Mouse (Mus musculus) urinary bladder, postnatal 25 days (tissue): ENCODE measurements around the gene Ppp1r10.

ENCODE experiments used
- DNase-seq: peaks from one replicate; pipeline ENCODE4 v3.0.0; 2022; ENCODE audit warnings: low spot score

The Ppp1r10 gene

DNA sequence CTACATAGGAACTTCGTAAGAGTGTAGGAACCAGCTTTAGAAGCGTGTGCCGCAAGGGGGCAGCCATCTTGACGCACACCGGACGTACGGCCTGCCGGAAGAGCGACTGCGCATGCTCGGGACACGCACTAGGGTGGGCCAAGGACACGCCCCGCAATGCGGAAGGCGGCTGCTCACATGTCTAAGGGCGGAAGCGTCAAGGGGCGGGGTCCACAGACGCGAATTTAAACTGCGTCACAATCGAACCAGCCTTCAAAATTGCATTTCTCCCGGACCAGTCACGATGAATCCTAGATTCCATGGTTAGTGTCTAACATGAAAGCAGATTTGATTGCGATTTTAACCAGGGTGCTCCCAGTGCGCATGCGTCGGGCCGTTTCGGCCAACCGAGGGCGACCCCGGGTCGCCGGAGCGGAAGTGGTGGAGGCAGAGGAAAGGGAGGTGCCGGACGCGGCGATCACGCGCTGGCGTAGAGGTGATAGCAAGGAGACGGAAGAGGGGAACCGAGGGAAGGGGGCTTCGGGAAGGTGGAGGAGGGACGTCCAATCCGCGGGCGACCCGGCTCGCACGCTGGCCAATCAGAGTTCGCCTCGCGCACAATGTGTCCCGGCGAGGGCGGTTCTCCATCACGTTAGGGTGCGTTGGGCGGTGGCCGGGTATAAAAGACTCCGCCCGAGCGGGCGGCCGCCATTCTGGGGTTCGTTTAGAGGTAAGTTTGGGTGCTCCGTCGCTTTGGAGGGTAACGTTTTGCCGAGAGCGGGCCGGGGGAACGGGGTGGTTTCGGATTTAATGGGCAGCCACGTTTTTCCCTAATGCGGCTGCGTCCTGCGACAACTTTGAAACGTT is at the start of gene Ppp1r10, which contains the start of gene Mrps18b:
Ppp1r10 (plus strand) TSS at position 138 of the 846 bp plus-strand sequence.
Mrps18b (minus strand) TSS at position 93 of the 846 bp plus-strand sequence.
- peak; percentile 96 for DNase-seq

DNA sequence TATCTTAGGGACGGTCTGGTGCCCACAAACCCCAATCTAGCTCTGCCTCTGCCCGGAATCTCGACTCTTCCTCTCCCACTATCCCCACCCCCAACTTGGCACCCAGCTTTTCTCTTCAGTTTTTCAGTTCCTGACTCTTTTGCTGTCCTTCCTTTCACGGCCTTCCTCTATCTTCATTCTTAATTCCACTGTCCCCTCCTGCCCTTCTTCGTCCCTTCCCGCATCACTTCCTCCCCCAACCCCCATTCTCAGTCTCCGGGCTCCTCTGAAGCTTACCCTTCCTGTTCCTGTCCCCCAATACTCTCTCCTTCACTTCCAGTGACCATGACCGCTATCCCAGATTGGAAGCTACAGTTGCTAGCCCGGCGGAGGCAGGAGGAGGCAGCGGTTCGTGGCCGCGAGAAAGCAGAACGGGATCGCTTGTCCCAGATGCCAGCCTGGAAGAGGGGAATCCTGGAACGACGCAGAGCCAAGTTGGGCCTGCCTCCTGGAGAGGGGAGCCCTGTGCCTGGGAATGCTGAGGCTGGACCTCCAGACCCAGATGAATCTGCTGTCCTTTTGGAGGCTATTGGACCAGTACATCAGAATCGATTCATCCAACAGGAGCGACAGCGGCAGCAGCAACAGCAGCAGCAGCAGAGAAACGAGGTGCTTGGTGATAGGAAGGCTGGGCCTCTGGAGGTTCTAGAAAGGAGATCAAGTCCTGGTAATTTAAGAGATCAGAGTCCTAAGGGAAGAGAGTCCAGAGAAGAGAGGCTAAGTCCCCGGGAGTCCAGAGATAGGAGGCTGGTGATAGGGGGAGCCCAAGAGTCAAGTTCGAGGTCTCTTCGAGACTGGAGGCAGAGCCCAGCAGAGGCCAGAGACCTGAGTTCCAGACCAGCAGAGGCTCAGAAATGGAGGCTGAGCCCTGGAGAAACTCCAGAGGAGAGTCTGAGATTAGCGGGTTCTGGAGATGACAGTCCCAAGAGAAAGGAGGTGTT is 49.0 kb upstream of the Ppp1r10 start:
- DNase-seq, result no peak

DNA sequence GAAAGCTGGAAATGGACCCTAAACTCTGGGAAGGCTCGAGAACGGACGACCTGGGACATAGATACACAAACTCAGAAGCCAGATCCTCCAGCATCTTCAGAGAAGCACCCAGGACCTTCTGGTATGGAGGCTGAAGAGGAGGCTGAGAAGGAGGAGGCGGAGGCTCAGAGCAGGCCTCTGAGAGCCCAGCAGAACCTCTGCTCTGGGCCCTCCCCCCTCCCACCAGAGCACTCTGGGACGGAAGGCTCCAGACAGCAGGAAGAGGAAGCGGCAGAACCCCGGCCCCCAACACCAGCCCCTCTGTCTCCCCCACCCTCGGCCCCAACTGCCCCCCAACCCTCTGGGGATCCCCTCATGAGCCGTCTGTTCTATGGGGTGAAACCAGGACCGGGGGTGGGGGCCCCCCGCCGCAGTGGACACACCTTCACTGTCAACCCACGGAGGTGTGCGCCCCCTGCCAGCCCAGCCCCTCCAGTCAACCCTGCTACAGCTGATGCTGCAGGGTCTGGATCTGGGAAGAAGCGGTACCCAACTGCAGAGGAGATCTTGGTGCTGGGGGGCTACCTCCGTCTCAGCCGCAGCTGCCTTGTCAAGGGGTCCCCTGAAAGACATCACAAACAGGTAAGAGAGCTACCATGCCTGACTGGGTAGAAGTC is 47.9 kb upstream of the Ppp1r10 start:
- DNase-seq, result no peak

DNA sequence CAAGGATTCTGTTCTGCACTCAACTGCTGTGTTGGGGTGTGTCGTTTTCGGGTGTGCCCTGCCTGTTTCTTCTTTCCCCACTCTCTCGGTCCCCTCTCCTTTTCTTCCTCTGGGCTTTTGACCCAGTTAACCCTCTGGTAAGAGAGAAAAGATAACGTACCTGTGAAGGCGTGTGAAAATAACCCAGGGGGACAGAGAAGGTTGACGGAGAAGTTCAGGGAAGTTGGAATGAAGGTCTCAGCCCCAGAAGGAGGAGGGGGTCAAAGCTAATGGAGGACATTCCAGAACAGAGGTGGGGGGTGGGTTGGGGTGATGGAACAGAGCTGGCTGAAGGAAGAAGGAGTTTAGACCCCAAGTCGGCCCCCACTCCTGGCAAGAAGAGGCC is 47.3 kb upstream of the Ppp1r10 start:
- DNase-seq, result no peak

DNA sequence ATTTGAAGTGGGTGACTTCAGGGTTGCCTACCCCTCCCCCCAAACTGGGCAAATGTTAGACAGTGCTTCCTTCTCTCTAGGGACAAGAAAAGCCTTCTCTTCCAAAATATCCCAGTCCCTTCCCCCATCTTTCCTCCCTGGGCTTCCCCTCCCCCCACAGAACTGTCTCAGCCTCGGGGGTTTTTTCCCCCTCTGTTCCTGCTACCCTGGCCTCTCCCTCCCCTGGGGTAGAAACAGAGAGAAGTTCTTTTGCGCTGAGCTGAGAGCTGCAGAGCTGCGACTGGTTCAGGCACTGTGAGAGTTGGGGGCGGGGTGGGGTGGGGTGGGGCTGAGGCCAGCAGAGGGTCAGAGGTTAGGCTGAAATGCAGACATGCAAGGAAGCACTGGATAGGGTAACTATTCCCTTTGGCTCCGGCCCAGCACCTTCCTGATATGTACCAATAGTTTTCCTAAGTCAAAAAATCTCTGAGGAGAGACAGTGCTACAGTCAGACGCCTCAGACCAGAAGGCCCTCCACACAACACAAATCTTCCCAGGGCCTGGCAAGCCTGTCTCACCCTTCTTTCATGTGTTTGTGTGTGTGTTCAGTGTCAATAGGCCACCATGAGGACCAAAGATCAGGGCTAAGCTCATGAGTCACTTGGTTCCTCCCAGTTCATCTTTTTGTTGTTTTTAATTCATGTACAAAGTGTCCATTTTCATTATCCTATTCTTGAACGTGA is 46.7 kb upstream of the Ppp1r10 start:
- peak; percentile 32 for DNase-seq

DNA sequence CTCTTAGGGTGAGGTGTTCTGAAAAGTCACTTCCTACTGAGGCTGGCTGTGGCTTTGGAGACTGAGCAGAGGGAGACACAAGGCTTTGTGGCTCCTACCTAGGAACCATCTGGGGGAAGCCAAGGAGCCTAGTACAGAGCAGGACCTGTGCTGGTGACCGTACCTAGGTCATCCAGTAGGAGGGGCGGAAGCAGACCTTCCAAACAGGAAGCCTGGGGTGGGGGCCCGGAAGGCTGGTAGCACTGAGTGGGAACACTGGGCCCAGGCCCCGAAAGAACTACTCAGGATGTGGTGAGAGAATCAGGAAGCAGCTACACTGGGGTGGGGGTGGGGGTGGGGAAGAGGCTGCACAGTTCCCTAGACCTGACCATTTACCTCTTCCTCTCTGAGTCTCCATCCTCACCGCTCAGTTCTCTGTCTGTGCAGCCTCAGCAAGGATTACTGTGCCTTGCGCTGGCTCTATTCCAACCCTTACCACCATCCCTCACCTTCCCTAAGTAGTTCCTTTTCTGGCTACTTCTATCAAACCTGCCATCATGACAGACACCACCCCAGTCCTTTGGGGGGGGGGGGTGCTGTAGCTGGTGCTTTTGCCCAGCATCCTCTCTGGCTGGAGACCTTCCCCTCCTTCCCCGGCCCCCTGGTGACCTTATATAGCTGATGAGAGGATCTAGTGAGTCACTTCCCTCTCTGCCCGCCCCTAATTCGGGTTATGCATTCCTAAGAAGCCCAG is 45.9 kb upstream of the Ppp1r10 start:
- peak; percentile 40 for DNase-seq

DNA sequence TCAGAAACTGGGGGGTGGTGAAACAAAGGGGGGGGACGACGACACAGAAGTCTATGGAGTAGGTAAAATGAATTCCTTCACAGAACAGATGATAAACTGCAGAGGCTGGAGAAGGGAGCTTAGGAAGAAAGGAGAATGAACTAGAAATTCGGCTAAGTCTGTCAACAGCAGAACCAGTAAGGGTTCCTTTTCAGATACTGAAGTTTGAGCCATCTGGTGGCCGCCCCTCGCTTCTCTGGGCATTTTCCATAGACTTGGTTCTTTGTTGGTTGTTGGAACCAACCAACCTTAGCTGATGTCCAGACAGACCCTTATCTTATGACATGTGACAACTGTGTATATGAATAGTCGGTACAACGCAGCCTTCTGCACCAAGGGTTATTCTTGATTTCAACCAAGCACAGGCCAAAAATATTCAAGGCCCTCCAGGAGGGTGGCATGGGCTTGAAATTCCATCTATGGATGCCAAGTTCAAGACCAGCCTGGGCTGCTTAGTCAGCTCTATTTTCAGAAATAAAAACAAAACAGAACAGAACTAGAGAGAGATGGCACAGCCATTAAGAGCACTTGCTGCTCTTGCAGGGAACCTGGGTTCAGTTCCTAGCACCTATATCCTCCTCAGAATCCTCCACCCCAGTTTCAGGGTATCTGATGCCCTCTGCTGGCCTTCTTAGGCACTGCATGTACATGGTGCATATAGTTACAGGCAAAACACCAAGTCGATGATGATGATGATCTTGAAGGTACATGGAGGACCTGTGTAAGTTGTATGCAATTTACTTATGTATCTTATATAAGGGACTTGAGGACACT is 45.1 kb upstream of the Ppp1r10 start:
- DNase-seq, result no peak

DNA sequence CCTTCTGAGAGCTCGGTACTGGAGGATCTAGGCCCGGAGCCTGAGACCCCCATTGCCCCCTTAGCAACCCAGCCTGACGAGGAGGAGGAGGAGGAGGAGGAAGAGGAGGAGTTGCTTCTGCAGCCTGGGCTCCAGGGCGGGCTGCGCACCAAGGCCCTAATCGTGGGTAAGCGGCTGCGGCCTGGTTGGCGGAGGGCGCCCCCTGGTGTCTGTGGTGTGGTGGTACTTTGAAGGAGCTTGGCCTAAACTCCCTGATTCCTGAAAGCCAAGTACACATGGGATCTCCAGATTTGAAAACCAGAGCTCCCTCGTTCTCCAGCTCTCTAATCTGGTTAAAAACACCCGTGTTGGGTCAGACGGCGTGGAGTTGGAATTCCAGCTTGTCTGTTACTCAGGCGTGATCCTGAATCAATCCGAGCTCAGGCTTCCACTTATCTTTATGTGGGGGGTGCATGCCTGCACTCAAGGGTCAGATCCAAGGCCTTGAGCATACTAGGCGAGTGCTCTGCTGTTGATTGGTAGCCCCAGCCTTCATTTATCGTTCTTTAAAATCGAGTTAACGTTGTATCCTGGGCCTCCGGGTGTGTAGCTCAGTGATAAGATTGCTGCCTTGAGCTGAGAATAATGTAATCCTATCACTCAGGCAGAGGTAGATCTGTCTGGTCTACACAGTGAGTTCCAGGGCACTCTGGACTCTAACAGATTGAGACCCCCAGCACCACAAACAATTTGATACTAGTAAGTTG is 42.3 kb upstream of the Ppp1r10 start:
- peak; percentile 95 for DNase-seq

DNA sequence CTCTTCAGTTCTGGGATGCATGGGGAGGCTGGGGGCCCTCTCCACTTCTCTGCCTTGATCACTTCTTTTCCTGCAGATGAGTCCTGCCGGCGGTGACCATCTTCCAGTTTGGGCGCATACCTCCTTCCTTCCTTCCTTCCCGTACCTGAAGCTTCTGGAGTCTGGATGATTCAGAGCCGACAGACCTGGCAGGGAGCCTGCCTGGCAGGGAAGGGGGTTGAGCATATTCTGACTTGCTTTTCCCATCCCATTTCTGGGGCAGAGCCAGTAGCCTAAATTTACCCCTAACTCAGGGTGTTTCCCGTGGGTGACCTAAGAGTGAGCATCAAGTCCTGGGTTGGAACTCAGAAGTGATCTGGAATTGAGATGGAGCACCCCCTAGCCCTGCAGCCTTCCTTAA is 41.5 kb upstream of the Ppp1r10 start:
- DNase-seq, result no peak

DNA sequence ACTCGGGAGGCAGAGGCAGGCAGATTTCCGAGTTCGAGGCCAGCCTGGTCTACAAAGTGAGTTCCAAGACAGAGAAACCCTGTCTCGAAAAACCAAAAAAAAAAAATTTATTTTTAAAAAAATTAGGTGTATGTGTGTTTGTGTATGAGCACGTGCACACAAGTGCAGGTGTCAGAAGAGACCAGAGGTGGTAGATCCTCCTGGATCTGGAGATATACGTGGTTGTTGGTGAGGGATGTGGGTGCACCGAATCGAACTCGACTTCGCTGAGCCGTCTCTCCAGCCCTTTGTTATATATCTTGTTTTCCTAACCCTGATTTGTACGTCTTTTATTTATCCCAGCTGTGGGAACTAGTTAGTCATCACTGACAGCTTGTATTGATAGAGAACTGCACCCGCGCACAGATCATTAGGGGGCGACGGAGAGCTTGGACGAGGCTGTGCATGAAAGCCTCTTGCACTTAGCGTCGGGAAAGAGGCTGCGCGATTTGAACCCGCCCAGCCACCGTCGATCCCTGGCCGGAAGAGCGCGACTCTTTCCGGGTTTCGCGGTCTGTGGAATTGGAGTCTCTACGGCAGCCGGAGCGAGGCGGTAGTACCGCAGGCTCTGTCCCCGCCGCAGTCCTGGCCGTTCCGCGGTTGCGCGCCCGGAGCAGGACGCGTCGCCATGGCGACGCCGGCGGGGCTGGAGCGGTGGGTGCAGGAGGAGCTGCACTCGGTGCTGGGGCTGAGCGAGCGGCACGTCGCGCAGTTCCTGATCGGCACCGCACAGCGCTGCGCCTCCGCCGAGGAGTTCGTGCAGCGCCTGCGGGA is 36.8 kb upstream of the Ppp1r10 start, which contains the start of gene Dhx16:
Dhx16 (plus strand) TSS at position 575 of the 813 bp plus-strand sequence.
- peak; percentile 95 for DNase-seq

DNA sequence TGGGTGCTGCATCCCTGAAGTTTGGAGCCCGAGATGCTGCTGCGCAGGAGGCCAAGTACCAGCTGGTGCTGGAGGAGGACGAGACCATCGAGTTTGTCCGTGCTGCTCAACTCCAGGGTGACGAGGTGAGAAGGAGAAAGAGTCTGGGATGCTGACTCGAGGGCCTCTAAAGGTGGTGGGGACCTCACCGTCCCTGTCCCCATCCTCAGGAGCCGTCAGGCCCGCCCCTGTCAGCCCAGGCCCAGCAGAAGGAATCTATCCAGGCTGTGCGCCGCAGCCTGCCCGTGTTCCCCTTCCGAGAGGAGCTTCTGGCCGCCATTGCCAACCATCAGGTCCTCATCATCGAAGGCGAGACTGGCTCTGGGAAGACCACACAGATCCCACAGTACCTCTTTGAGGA is 33.3 kb upstream of the Ppp1r10 start:
- no peak for DNase-seq

DNA sequence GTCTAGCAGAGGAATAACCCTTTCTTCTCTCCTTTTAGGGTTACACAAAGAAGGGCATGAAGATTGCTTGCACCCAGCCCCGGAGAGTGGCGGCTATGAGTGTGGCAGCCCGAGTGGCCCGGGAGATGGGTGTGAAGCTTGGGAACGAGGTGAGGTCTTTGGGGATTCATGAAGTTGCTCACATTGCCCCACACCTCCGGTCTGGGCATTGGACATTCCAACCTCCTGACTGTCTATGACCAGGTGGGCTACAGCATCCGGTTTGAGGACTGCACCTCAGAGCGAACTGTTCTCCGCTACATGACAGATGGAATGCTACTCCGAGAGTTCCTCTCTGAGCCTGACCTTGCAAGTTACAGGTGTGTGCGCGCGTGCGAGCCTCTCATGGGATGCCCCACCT is 32.5 kb upstream of the Ppp1r10 start:
- no peak for DNase-seq

DNA sequence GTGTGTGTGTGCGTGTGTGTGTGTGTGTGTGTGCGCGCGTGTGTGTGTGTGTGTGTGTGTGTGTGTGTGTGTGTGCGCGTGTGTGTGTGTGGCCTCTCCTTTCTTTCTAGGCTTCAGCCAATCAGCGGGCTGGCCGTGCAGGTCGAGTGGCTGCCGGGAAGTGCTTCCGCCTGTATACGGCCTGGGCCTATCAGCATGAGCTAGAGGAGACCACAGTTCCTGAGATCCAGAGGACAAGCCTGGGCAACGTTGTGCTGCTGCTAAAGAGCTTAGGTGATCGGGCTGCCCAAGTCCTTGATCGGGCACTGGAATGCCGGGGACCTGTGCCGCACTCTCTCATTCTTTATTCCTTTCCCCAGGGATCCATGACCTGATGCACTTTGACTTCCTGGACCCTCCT is 28.5 kb upstream of the Ppp1r10 start:
- DNase-seq, result no peak

DNA sequence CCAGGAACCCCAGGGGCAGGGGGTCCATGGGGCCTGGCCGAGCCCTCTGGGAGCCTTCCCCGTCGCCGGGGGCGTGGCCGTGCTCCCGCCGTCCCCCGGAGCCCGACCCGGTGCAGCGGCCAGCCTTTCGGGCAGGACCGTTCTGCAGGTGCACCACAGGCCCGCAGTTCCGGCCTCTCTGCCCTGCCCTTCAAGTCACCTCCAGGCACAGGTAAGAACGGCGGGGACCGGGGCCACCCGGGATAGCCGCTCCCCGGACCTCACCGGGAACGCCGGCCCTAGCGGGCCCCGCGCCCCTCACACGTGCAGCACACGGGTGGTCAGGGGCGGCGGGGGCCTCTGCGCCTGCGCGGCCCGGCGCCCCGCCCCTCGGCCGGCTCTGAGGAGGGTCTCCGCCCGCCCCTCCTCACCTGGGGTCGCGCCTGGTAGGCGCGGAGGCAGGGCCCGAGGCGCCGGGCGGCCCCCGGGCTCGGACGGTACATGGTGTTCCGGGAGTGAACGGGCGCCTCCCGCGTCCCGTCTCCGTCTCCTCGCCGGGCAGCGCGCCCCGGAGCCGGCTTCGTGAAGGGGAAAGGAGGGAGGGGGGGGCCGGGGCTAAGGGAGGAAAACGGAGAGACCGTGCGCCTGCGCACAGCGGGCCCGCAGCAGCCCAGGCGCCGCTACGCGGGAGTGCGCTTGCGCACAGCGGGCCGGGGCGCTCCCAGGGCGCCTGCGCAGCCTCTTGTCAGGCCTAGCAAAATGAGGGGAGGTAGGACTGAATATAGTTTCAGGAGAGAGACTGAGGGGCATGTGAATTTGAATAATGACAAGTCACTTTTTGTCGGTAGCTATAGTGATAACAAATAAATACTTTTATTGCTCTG is 19.2 kb upstream of the Ppp1r10 start, which contains the start of gene 2310061I04Rik:
2310061I04Rik (minus strand) TSS at position 651 of the 863 bp plus-strand sequence.
- DNase-seq, result peak; percentile 90

DNA sequence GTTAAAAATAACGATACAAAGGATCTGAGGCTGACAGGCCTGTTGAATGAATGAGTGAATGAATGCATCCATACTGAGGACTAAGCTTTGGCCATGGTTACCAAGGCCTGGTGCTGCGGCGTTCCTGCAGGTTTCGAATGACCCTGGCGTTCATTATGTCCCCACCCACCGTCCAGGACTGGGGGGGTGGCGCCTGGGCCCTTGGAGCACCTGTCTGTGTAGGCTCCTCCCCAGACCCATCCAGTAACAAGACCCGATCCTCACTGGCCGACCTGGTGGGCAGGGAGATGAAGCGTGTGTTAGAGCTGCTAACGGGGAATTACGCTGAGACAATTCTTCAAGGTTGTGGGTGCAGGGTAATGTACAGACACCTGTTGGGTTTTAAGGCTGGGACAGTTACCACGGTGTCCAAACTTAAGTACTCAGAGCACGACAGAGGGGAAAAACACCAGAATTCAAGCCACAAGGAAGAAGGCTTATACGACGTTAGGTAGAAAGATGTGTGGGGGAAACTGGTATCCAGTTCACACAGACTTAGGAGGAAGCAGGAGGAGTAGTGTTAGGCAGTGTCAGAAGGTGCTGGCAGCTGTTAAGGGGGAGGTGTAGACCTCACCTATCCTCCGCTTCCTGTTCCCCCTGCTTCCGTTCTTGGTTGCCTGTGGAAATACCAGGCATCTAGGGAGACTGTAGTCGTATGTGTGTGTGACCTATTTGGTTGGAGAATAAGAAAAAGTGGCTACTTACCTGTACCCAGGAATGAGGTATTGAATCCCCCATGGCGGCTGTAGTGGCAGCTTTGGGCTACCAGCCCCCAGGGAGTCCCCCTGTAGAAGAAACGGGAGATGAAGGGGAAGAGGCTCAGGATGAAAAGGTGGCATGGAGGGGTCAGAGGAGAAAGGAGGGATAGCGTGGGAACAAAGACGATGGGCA is 18.3 kb upstream of the Ppp1r10 start:
- no peak for DNase-seq

DNA sequence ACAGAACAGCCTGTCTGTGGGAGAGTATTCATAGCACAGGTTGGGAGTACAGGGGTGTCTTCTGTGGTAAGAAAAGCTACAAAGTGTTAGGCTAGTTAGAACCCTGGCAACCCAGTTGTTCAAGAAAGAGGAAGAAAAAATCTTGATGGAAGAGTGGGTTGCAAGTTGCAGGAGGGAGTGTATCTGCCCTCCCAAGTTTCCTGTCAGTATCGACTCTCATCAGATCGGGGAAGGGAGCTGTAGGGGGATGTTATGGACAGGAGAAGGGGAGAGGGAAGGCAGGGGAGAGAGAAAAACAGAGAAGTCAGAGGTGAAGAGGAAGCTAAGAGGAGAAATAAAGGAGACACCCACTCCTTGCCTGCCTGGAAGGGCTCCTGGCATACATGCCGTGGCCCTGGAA is 15.6 kb upstream of the Ppp1r10 start:
- DNase-seq, result no peak
